Mouse (Mus musculus) gastrocnemius, postnatal 25 days (tissue): Measurements from ENCODE around the gene Qrich2. TPM values are rescaled to one million over a fixed set of nuclear protein-coding genes. Genes with fewer than 3 reads are reported as not detected.
"Not testable (repeated sequence)": the region's sequence is repeated elsewhere in the genome, so short reads cannot be mapped to it uniquely, and the experiment has no call there.

ENCODE experiments used
- DNase-seq: peaks from one replicate; pipeline ENCODE4 v3.0.0; 2022
- total RNA-seq, 2 experiments: library from RNA; stranded (reverse); gene quantifications; 1 replicate in 1 of 2; 2 replicates in 1 of 2; pipeline ENCODE4 v1.2.3; 2021

The Qrich2 gene
- total RNA-seq, 2 experiments from 2014 or later, result not detected

GRCm38 (mm10) chr11:116488693-116489375 lies 22.8 kb upstream of the Qrich2 start:
- DNase-seq, result no peak

GRCm38 (mm10) chr11:116488207-116488606 lies 22.2 kb upstream of the Qrich2 start:
- DNase-seq, result no peak

- DNase-seq, result no peak
Measured at GRCm38 (mm10) chr11:116484261-116484660, 18.2 kb upstream of the Qrich2 start.

- DNase-seq, result no peak
Measured at GRCm38 (mm10) chr11:116481776-116482175, 15.7 kb upstream of the Qrich2 start.

- DNase-seq, result no peak
Measured at GRCm38 (mm10) chr11:116480975-116481374, 14.9 kb upstream of the Qrich2 start.

GRCm38 (mm10) chr11:116479832-116480231 lies 13.8 kb upstream of the Qrich2 start:
- DNase-seq, result no peak

- no peak for DNase-seq
Measured at GRCm38 (mm10) chr11:116478978-116479377, 12.9 kb upstream of the Qrich2 start.

GRCm38 (mm10) chr11:116477160-116477759 lies 11.2 kb upstream of the Qrich2 start:
- no peak for DNase-seq

GRCm38 (mm10) chr11:116476696-116477095 lies 10.7 kb upstream of the Qrich2 start:
- no peak for DNase-seq

GRCm38 (mm10) chr11:116476041-116476440 lies 10.0 kb upstream of the Qrich2 start:
- no peak for DNase-seq

GRCm38 (mm10) chr11:116472275-116472674 lies 6.2 kb upstream of the Qrich2 start:
- no peak for DNase-seq

- peak; percentile 50 for DNase-seq
Measured at GRCm38 (mm10) chr11:116470896-116471295, 4.9 kb upstream of the Qrich2 start.

GRCm38 (mm10) chr11:116470249-116470648 lies 4.2 kb upstream of the Qrich2 start:
- DNase-seq, result no peak

GRCm38 (mm10) chr11:116468338-116468737 lies 2.3 kb upstream of the Qrich2 start:
- not testable (repeated sequence) for DNase-seq

GRCm38 (mm10) chr11:116463833-116464232 lies 2.2 kb downstream of the Qrich2 start:
- peak; percentile 80 for DNase-seq

- no peak for DNase-seq
Measured at GRCm38 (mm10) chr11:116463338-116463737, 2.7 kb downstream of the Qrich2 start.

GRCm38 (mm10) chr11:116459786-116460185 lies 6.3 kb downstream of the Qrich2 start:
- no peak for DNase-seq

- DNase-seq, result no peak
Measured at GRCm38 (mm10) chr11:116456234-116456633, 9.8 kb downstream of the Qrich2 start.

GRCm38 (mm10) chr11:116453889-116454288 lies 12.2 kb downstream of the Qrich2 start:
- DNase-seq, result no peak

GRCm38 (mm10) chr11:116449341-116449740 lies 16.7 kb downstream of the Qrich2 start:
- no peak for DNase-seq

- DNase-seq, result no peak
Measured at GRCm38 (mm10) chr11:116447822-116448221, 18.2 kb downstream of the Qrich2 start.

- no peak for DNase-seq
Measured at GRCm38 (mm10) chr11:116446308-116446887, 19.6 kb downstream of the Qrich2 start.

GRCm38 (mm10) chr11:116445596-116446307 lies 20.3 kb downstream of the Qrich2 start:
- DNase-seq, result peak; percentile 79
